Mouse (Mus musculus) yolk sac, embryonic 10.5 days (tissue): ENCODE results near the gene Tescl.

Source experiments
- DNase-seq: peaks from one replicate; pipeline ENCODE4 v3.0.0-alpha.2; 2017; ENCODE audit warnings: low spot score

The Tescl gene

GRCm38 (mm10) chr7:24299823-24300481 is 33.8 kb downstream of the Tescl start:
- DNase-seq: no peak

GRCm38 (mm10) chr7:24298973-24299708 is 34.6 kb downstream of the Tescl start:
- DNase-seq: peak; percentile 74

- DNase-seq: peak; percentile 27
These were observed 35.1 kb downstream of the Tescl start for GRCm38 (mm10) chr7:24298635-24298972.

GRCm38 (mm10) chr7:24297361-24298095 is 36.2 kb downstream of the Tescl start:
- DNase-seq: no peak

- DNase-seq: no peak
These were observed 37.4 kb downstream of the Tescl start for GRCm38 (mm10) chr7:24296386-24296785.

- DNase-seq: no peak
These were observed 38.4 kb downstream of the Tescl start for GRCm38 (mm10) chr7:24295376-24295775.

- DNase-seq: no peak
These were observed 39.0 kb downstream of the Tescl start for GRCm38 (mm10) chr7:24294763-24295162.

- no peak for DNase-seq
These were observed 40.5 kb downstream of the Tescl start for GRCm38 (mm10) chr7:24293061-24293851.

- DNase-seq: no peak
These were observed 42.2 kb downstream of the Tescl start for GRCm38 (mm10) chr7:24291387-24292090.

- no peak for DNase-seq
These were observed 43.5 kb downstream of the Tescl start for GRCm38 (mm10) chr7:24290106-24290693.

- no peak for DNase-seq
These were observed 45.2 kb downstream of the Tescl start for GRCm38 (mm10) chr7:24288512-24288911.

- no peak for DNase-seq
These were observed 46.1 kb downstream of the Tescl start for GRCm38 (mm10) chr7:24287670-24288069.

- no peak for DNase-seq
These were observed 46.8 kb downstream of the Tescl start for GRCm38 (mm10) chr7:24286916-24287315.

GRCm38 (mm10) chr7:24286090-24286489 is 47.6 kb downstream of the Tescl start:
- no peak for DNase-seq
